Mouse (Mus musculus): ENCODE measurements around the gene Prrc2a. TPM values are rescaled to one million over a fixed set of nuclear protein-coding genes. Genes with fewer than 3 reads are reported as not detected.

Prrc2a gene
- polyA plus RNA-seq, 2 experiments, result 33.4 to 61.4 TPM

GRCm38 (mm10) chr17:35108097-35108496 is 56.6 kb downstream of the Prrc2a start, which contains the start of gene Ly6g5c:
Ly6g5c (plus strand) TSS chr17:35108279.
- no peak within 1 kb of the TSS for H3K9ac ChIP-seq (replicated peaks)
- H3K4me2 ChIP-seq (ENCODE audit: low read depth), result no peak within 1 kb of the TSS
- DNase-seq (ENCODE audit: low read depth in 3 of 3, low spot score in 3 of 3) (no peak), ATAC-seq (ENCODE audit: insufficient read depth) (no peak)
- no peaks in the 10 kb centered on the region for H3K9me3 ChIP-seq (ENCODE audit: control insufficient read depth, low read length)
- TF ChIP-seq CTCF (IDR thresholded peaks at IDR 0.05; ENCODE audit: low read depth) (no peak), EP300 (IDR thresholded peaks at IDR 0.05; ENCODE audit: low read depth) (no peak)
- WGBS (ENCODE audit: insufficient replicate concordance), result 76% methylated on average over 6 of the region's 6 CpGs
- H3K4me1 ChIP-seq (replicated peaks; ENCODE audit: control insufficient read depth in 2 of 2, insufficient read depth in 2 of 2, low read length in 1 of 2), result peaks cover 25 to 32% of the 10 kb centered on the region in 2 experiments
- no peaks in the 10 kb centered on the region for H3K27me3 ChIP-seq (ENCODE audit: control insufficient read depth, insufficient read depth, low read length)
- H3K36me3 ChIP-seq (replicated peaks; ENCODE audit: control insufficient read depth, insufficient read depth, low read depth), result no peaks in the 10 kb centered on the region
- H3K27ac ChIP-seq, result no peak within 1 kb of the TSS
- H3K4me3 ChIP-seq (ENCODE audit: insufficient read depth in 1 of 2, low read depth in 2 of 2, low read length in 2 of 2), result no peak within 1 kb of the TSS

- peaks cover 25 to 34% of the 10 kb centered on the region in 2 experiments for H3K4me1 ChIP-seq (replicated peaks; ENCODE audit: control insufficient read depth in 2 of 2, insufficient read depth in 2 of 2, low read length in 1 of 2)
- 68% methylated on average over 3 of the region's 3 CpGs for WGBS (ENCODE audit: insufficient replicate concordance)
- H3K4me2 ChIP-seq (ENCODE audit: low read depth), result no peak overlapping the region
- TF ChIP-seq CTCF (IDR thresholded peaks at IDR 0.05; ENCODE audit: low read depth), result no peak
- no peak for TF ChIP-seq EP300 (IDR thresholded peaks at IDR 0.05; ENCODE audit: low read depth)
- no peak overlapping the region for H3K27ac ChIP-seq
- peaks cover 3% of the 10 kb centered on the region for H3K36me3 ChIP-seq (replicated peaks; ENCODE audit: control insufficient read depth, insufficient read depth, low read depth)
- DNase-seq (ENCODE audit: low read depth in 3 of 3, low spot score in 3 of 3) (no peak), ATAC-seq (ENCODE audit: insufficient read depth) (no peak)
- H3K9ac ChIP-seq (replicated peaks), result no peak overlapping the region
- H3K9me3 ChIP-seq (ENCODE audit: control insufficient read depth, low read length), result no peaks in the 10 kb centered on the region
- no peak overlapping the region for H3K4me3 ChIP-seq (ENCODE audit: insufficient read depth in 1 of 2, low read depth in 2 of 2, low read length in 2 of 2)
- no peaks in the 10 kb centered on the region for H3K27me3 ChIP-seq (ENCODE audit: control insufficient read depth, insufficient read depth, low read length)
Observed at GRCm38 (mm10) chr17:35106522-35106921, 58.2 kb downstream of the Prrc2a start.

- TF ChIP-seq EP300 (IDR thresholded peaks at IDR 0.05; ENCODE audit: low read depth), result no peak
- TF ChIP-seq CTCF (IDR thresholded peaks at IDR 0.05; ENCODE audit: low read depth), result peak; percentile 87
- H3K4me3 ChIP-seq (ENCODE audit: insufficient read depth in 1 of 2, low read depth in 2 of 2, low read length in 2 of 2), result no peak overlapping the region
- ATAC-seq (ENCODE audit: insufficient read depth) (no peak), DNase-seq (ENCODE audit: low read depth in 3 of 3, low spot score in 3 of 3) (peak in 1 of 3 experiments; percentile 40)
- H3K27me3 ChIP-seq (ENCODE audit: control insufficient read depth, insufficient read depth, low read length), result no peaks in the 10 kb centered on the region
- peaks cover 8% of the 10 kb centered on the region for H3K36me3 ChIP-seq (replicated peaks; ENCODE audit: control insufficient read depth, insufficient read depth, low read depth)
- H3K27ac ChIP-seq, result peak overlapping the region; percentile 67
- no peaks in the 10 kb centered on the region for H3K9me3 ChIP-seq (ENCODE audit: control insufficient read depth, low read length)
- H3K9ac ChIP-seq (replicated peaks), result peak overlapping the region; percentile 6; the same call in 1 of the 2 replicates
- H3K4me1 ChIP-seq (replicated peaks; ENCODE audit: control insufficient read depth in 2 of 2, insufficient read depth in 2 of 2, low read length in 1 of 2), result peaks cover 25 to 34% of the 10 kb centered on the region in 2 experiments
- WGBS (ENCODE audit: insufficient replicate concordance), result 21% methylated on average over 13 of the region's 13 CpGs
- peak overlapping the region; percentile 32; the same call in 1 of the 2 replicates for H3K4me2 ChIP-seq (ENCODE audit: low read depth)
Observed at GRCm38 (mm10) chr17:35105740-35106389, 58.8 kb downstream of the Prrc2a start.

GRCm38 (mm10) chr17:35104754-35105153 is 59.9 kb downstream of the Prrc2a start:
- WGBS (ENCODE audit: insufficient replicate concordance), result 18% methylated on average over 6 of the region's 6 CpGs

GRCm38 (mm10) chr17:35104079-35104478 is 60.6 kb downstream of the Prrc2a start:
- DNase-seq (ENCODE audit: low read depth in 3 of 3, low spot score in 3 of 3), result no peak
- Histone ChIP-seq H3K27ac (peak overlapping the region; percentile 67), H3K4me3 (ENCODE audit: insufficient read depth in 1 of 2, low read depth in 2 of 2, low read length in 2 of 2) (no peak overlapping the region), H3K9ac (replicated peaks) (peak overlapping the region; percentile 25), H3K27me3 (ENCODE audit: control insufficient read depth, insufficient read depth, low read length) (no peaks in the 10 kb centered on the region), H3K36me3 (replicated peaks; ENCODE audit: control insufficient read depth, insufficient read depth, low read depth) (peaks cover 13% of the 10 kb centered on the region), H3K9me3 (ENCODE audit: control insufficient read depth, low read length) (no peaks in the 10 kb centered on the region), H3K4me2 (ENCODE audit: low read depth) (peak overlapping the region; percentile 48), H3K4me1 (replicated peaks; ENCODE audit: control insufficient read depth in 2 of 2, insufficient read depth in 2 of 2, low read length in 1 of 2) (peaks cover 25 to 34% of the 10 kb centered on the region in 2 experiments)
- WGBS (ENCODE audit: insufficient replicate concordance), result 66% methylated on average over 7 of the region's 7 CpGs
- TF ChIP-seq EP300 (IDR thresholded peaks at IDR 0.05; ENCODE audit: low read depth) (no peak), CTCF (IDR thresholded peaks at IDR 0.05; ENCODE audit: low read depth) (no peak)
- no peak; the same call in 1 of the 2 replicates for ATAC-seq (ENCODE audit: insufficient read depth)

More at GRCm38 (mm10) chr17:35104754-35105153, 59.9 kb downstream of the Prrc2a start:
- Histone ChIP-seq H3K27ac (peak overlapping the region; percentile 67), H3K9me3 (ENCODE audit: control insufficient read depth, low read length) (no peaks in the 10 kb centered on the region), H3K4me3 (ENCODE audit: insufficient read depth in 1 of 2, low read depth in 2 of 2, low read length in 2 of 2) (no peak overlapping the region), H3K27me3 (ENCODE audit: control insufficient read depth, insufficient read depth, low read length) (no peaks in the 10 kb centered on the region), H3K9ac (replicated peaks) (peak overlapping the region; percentile 53), H3K36me3 (replicated peaks; ENCODE audit: control insufficient read depth, insufficient read depth, low read depth) (peaks cover 13% of the 10 kb centered on the region), H3K4me1 (replicated peaks; ENCODE audit: control insufficient read depth in 2 of 2, insufficient read depth in 2 of 2, low read length in 1 of 2) (peaks cover 25 to 34% of the 10 kb centered on the region in 2 experiments), H3K4me2 (ENCODE audit: low read depth) (peak overlapping the region; percentile 48)
- ATAC-seq (ENCODE audit: insufficient read depth) (peak; percentile 89), DNase-seq (ENCODE audit: low read depth in 3 of 3, low spot score in 3 of 3) (peak; percentile 74 to 79 (median 78))
- TF ChIP-seq EP300 (IDR thresholded peaks at IDR 0.05; ENCODE audit: low read depth) (peak; percentile 91), CTCF (IDR thresholded peaks at IDR 0.05; ENCODE audit: low read depth) (no peak)

All from liver, embryonic 14.5 days (tissue).